ENCODE assay signal across 1 mouse cellular context in genomic region chr5:130221760-130222145, GRCm38 (mm10).
TF ChIP-seq lines count a peak whose summit lies in the region.

No protein-coding gene starts in this region.

TF ChIP-seq in CH12.LX, 34 proteins besides CTCF, POLR2A, EP300 and RAD21 (continued from another document):
- no peak for TF ChIP-seq NELFE (IDR thresholded peaks at IDR 0.05; ENCODE audit: low read depth, low read length)
